Mouse (Mus musculus): Measurements from ENCODE around the gene Kirrel3. TPM values are rescaled to one million over a fixed set of nuclear protein-coding genes. Genes with fewer than 3 reads are reported as not detected.
A peak's percentile ranks its signal among the peaks of the same experiment; 100 is the strongest.

Gene Kirrel3
- polyA plus RNA-seq, 1 experiment from 2014 or later: 0.06 TPM

- Histone ChIP-seq H3K36me3 (ENCODE audit: control insufficient read depth, insufficient read depth) (no peaks in the 10 kb centered on the region), H3K9me3 (replicated peaks; ENCODE audit: control insufficient read depth, low read length) (no peaks in the 10 kb centered on the region), H3K27me3 (ENCODE audit: control insufficient read depth, insufficient read depth, low read depth, low read length) (no peaks in the 10 kb centered on the region), H3K4me3 (ENCODE audit: low read depth, low read length) (no peak overlapping the region), H3K4me2 (ENCODE audit: low read depth, low read length) (no peak overlapping the region), H3K9ac (ENCODE audit: low read depth, low read length) (no peak overlapping the region), H3K27ac (ENCODE audit: low read length) (no peak overlapping the region), H3K4me1 (ENCODE audit: control insufficient read depth, low read depth, low read length) (no peaks in the 10 kb centered on the region)
- no peak for ATAC-seq (ENCODE audit: low read depth)
- WGBS (ENCODE audit: insufficient replicate concordance): 27% methylated on average over 3 of the region's 3 CpGs
Observed at GRCm38 (mm10) chr9:34466058-34466457, 19.6 kb upstream of the Kirrel3 start.

- ATAC-seq (ENCODE audit: low read depth): no peak
- 54% methylated on average over 3 of the region's 3 CpGs for WGBS (ENCODE audit: insufficient replicate concordance)
- no peaks in the 10 kb centered on the region for H3K9me3 ChIP-seq (replicated peaks; ENCODE audit: control insufficient read depth, low read length)
- H3K27me3 ChIP-seq (ENCODE audit: control insufficient read depth, insufficient read depth, low read depth, low read length): no peaks in the 10 kb centered on the region
- no peak overlapping the region for H3K27ac ChIP-seq (ENCODE audit: low read length)
- H3K4me1 ChIP-seq (ENCODE audit: control insufficient read depth, low read depth, low read length): no peaks in the 10 kb centered on the region
- no peaks in the 10 kb centered on the region for H3K36me3 ChIP-seq (ENCODE audit: control insufficient read depth, insufficient read depth)
- no peak overlapping the region for H3K4me3 ChIP-seq (ENCODE audit: low read depth, low read length)
- H3K4me2 ChIP-seq (ENCODE audit: low read depth, low read length): no peak overlapping the region
- no peak overlapping the region for H3K9ac ChIP-seq (ENCODE audit: low read depth, low read length)
Observed at GRCm38 (mm10) chr9:34469180-34469579, 16.5 kb upstream of the Kirrel3 start.

GRCm38 (mm10) chr9:34476206-34476605 lies 9.5 kb upstream of the Kirrel3 start:
- no peaks in the 10 kb centered on the region for H3K36me3 ChIP-seq (ENCODE audit: control insufficient read depth, insufficient read depth)
- H3K4me3 ChIP-seq (ENCODE audit: low read depth, low read length): no peak overlapping the region
- H3K4me2 ChIP-seq (ENCODE audit: low read depth, low read length): no peak overlapping the region
- H3K27me3 ChIP-seq (ENCODE audit: control insufficient read depth, insufficient read depth, low read depth, low read length): no peaks in the 10 kb centered on the region
- no peak overlapping the region for H3K9ac ChIP-seq (ENCODE audit: low read depth, low read length)
- no peak overlapping the region for H3K27ac ChIP-seq (ENCODE audit: low read length)
- H3K4me1 ChIP-seq (ENCODE audit: control insufficient read depth, low read depth, low read length): no peaks in the 10 kb centered on the region
- H3K9me3 ChIP-seq (replicated peaks; ENCODE audit: control insufficient read depth, low read length): no peaks in the 10 kb centered on the region
- ATAC-seq (ENCODE audit: low read depth): no peak
- WGBS (ENCODE audit: insufficient replicate concordance): 32% methylated on average over 5 of the region's 5 CpGs

- H3K27me3 ChIP-seq (ENCODE audit: control insufficient read depth, insufficient read depth, low read depth, low read length): no peaks in the 10 kb centered on the region
- H3K9ac ChIP-seq (ENCODE audit: low read depth, low read length): no peak overlapping the region
- H3K27ac ChIP-seq (ENCODE audit: low read length): no peak overlapping the region
- no peak for ATAC-seq (ENCODE audit: low read depth)
- no peaks in the 10 kb centered on the region for H3K36me3 ChIP-seq (ENCODE audit: control insufficient read depth, insufficient read depth)
- H3K4me1 ChIP-seq (ENCODE audit: control insufficient read depth, low read depth, low read length): no peaks in the 10 kb centered on the region
- H3K4me2 ChIP-seq (ENCODE audit: low read depth, low read length): no peak overlapping the region
- WGBS (ENCODE audit: insufficient replicate concordance): 50% methylated on average over 2 of the region's 2 CpGs
- no peaks in the 10 kb centered on the region for H3K9me3 ChIP-seq (replicated peaks; ENCODE audit: control insufficient read depth, low read length)
- no peak overlapping the region for H3K4me3 ChIP-seq (ENCODE audit: low read depth, low read length)
Observed at GRCm38 (mm10) chr9:34478494-34478893, 7.2 kb upstream of the Kirrel3 start.

DNA sequence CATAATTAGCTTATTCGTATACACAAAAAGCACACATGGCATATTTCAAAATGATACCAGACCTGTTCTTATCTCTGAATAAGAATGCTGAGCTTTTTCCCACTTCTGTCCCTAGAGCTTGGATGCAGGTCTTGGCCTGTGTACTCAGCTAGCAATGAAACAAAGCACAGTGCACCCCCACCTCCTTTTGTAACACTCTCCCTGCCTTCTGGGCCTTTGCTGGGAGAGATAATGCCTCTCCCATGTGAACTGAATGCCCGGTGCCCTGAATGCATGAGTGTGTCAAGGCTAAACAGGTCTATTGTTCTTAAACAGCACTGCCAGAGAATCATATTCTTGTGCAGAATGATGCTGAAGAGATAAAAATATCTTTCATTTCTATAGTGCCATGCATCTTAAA lies 2.5 kb upstream of the Kirrel3 start:
- no peaks in the 10 kb centered on the region for H3K36me3 ChIP-seq (ENCODE audit: control insufficient read depth, insufficient read depth)
- no peaks in the 10 kb centered on the region for H3K9me3 ChIP-seq (replicated peaks; ENCODE audit: control insufficient read depth, low read length)
- ATAC-seq (ENCODE audit: low read depth): no peak
- H3K27me3 ChIP-seq (ENCODE audit: control insufficient read depth, insufficient read depth, low read depth, low read length): peaks cover 34% of the 10 kb centered on the region
- no peak overlapping the region for H3K4me3 ChIP-seq (ENCODE audit: low read depth, low read length)
- no peaks in the 10 kb centered on the region for H3K4me1 ChIP-seq (ENCODE audit: control insufficient read depth, low read depth, low read length)
- no peak overlapping the region for H3K9ac ChIP-seq (ENCODE audit: low read depth, low read length)
- H3K27ac ChIP-seq (ENCODE audit: low read length): no peak overlapping the region
- H3K4me2 ChIP-seq (ENCODE audit: low read depth, low read length): no peak overlapping the region
- WGBS (ENCODE audit: insufficient replicate concordance): 50% methylated on average over 2 of the region's 2 CpGs

- Histone ChIP-seq H3K4me2 (ENCODE audit: low read depth, low read length) (no peak overlapping the region), H3K36me3 (ENCODE audit: control insufficient read depth, insufficient read depth) (no peaks in the 10 kb centered on the region), H3K9me3 (replicated peaks; ENCODE audit: control insufficient read depth, low read length) (no peaks in the 10 kb centered on the region), H3K4me1 (ENCODE audit: control insufficient read depth, low read depth, low read length) (no peaks in the 10 kb centered on the region), H3K27ac (ENCODE audit: low read length) (no peak overlapping the region), H3K4me3 (ENCODE audit: low read depth, low read length) (no peak overlapping the region), H3K27me3 (ENCODE audit: control insufficient read depth, insufficient read depth, low read depth, low read length) (peaks cover 47% of the 10 kb centered on the region), H3K9ac (ENCODE audit: low read depth, low read length) (no peak overlapping the region)
- ATAC-seq (ENCODE audit: low read depth): no peak
- WGBS (ENCODE audit: insufficient replicate concordance): 42% methylated on average over 6 of the region's 6 CpGs
Observed at GRCm38 (mm10) chr9:34484665-34485064, 1.0 kb upstream of the Kirrel3 start.

GRCm38 (mm10) chr9:34488267-34488666 lies 2.6 kb downstream of the Kirrel3 start:
- Histone ChIP-seq H3K9me3 (replicated peaks; ENCODE audit: control insufficient read depth, low read length) (no peaks in the 10 kb centered on the region), H3K27me3 (ENCODE audit: control insufficient read depth, insufficient read depth, low read depth, low read length) (peaks cover 67% of the 10 kb centered on the region), H3K4me2 (ENCODE audit: low read depth, low read length) (peak overlapping the region; percentile 57), H3K9ac (ENCODE audit: low read depth, low read length) (no peak overlapping the region), H3K27ac (ENCODE audit: low read length) (no peak overlapping the region), H3K36me3 (ENCODE audit: control insufficient read depth, insufficient read depth) (no peaks in the 10 kb centered on the region), H3K4me3 (ENCODE audit: low read depth, low read length) (peak overlapping the region; percentile 53), H3K4me1 (ENCODE audit: control insufficient read depth, low read depth, low read length) (no peaks in the 10 kb centered on the region)
- 0% methylated on average over 9 of the region's 9 CpGs for WGBS (ENCODE audit: insufficient replicate concordance)
- ATAC-seq (ENCODE audit: low read depth): no peak

DNA sequence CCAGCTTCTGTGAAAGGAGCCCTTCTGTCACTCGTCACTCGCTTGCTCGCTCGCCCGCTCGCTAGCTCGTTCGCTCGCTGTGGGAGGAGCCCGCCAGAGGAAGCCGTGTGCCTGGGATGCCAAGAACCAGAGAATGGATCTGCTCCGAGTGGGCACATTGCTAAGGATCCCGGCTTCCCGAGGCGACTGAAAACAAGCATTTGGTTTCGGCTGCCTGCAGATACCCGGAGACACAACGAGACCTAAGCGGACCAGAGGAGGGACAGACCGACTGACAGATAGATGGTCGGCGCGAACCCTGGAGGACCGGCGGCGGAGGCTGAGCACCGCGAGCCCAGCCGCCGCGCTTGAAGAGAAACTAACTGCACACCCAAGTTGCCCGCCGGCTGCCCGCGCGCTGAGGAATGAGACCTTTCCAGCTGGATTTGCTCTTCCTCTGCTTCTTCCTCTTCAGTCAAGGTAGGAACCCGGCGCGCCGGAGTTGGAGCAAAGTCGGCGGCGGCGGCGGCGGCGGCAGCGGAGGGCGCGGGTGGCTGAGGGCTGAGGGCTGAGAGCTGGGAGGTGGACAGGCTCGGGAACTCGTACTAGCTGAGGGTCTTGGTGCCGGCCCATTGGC lies 3.1 kb downstream of the Kirrel3 start:
- Histone ChIP-seq H3K4me3 (ENCODE audit: low read depth, low read length) (peak overlapping the region; percentile 53), H3K27ac (ENCODE audit: low read length) (no peak overlapping the region), H3K9me3 (replicated peaks; ENCODE audit: control insufficient read depth, low read length) (no peaks in the 10 kb centered on the region), H3K36me3 (ENCODE audit: control insufficient read depth, insufficient read depth) (no peaks in the 10 kb centered on the region), H3K4me1 (ENCODE audit: control insufficient read depth, low read depth, low read length) (no peaks in the 10 kb centered on the region), H3K4me2 (ENCODE audit: low read depth, low read length) (peak overlapping the region; percentile 57), H3K9ac (ENCODE audit: low read depth, low read length) (no peak overlapping the region), H3K27me3 (ENCODE audit: control insufficient read depth, insufficient read depth, low read depth, low read length) (peaks cover 67% of the 10 kb centered on the region)
- ATAC-seq (ENCODE audit: low read depth): no peak
- under 1% methylated on average over 53 of the region's 53 CpGs for WGBS (ENCODE audit: insufficient replicate concordance)

- ATAC-seq (ENCODE audit: low read depth): no peak
- peak overlapping the region; percentile 53 for H3K4me3 ChIP-seq (ENCODE audit: low read depth, low read length)
- H3K9ac ChIP-seq (ENCODE audit: low read depth, low read length): no peak overlapping the region
Observed at GRCm38 (mm10) chr9:34489316-34489710, 3.6 kb downstream of the Kirrel3 start.

More at GRCm38 (mm10) chr9:34489316-34489710, 3.6 kb downstream of the Kirrel3 start:
- no peaks in the 10 kb centered on the region for H3K9me3 ChIP-seq (replicated peaks; ENCODE audit: control insufficient read depth, low read length)
- no peak overlapping the region for H3K27ac ChIP-seq (ENCODE audit: low read length)
- under 1% methylated on average over 13 of the region's 13 CpGs for WGBS (ENCODE audit: insufficient replicate concordance)
- peak overlapping the region; percentile 57 for H3K4me2 ChIP-seq (ENCODE audit: low read depth, low read length)
- H3K4me1 ChIP-seq (ENCODE audit: control insufficient read depth, low read depth, low read length): no peaks in the 10 kb centered on the region
- H3K27me3 ChIP-seq (ENCODE audit: control insufficient read depth, insufficient read depth, low read depth, low read length): peaks cover 67% of the 10 kb centered on the region
- H3K36me3 ChIP-seq (ENCODE audit: control insufficient read depth, insufficient read depth): no peaks in the 10 kb centered on the region
